Mouse (Mus musculus) olfactory bulb, adult 2 months (tissue): Measurements from ENCODE around the gene Ssc5d.

Experiments
- CTCF ChIP-seq: fragments of 200-500 bp; IDR thresholded peaks from 2 replicates; pipeline ENCODE4 v1.5.1; 2012; ENCODE audit warnings: low read depth, mild to moderate bottlenecking, low read length, moderate library complexity; ENCODE audit not compliant: insufficient read depth
- POLR2A ChIP-seq: fragments of 200-500 bp; IDR thresholded peaks from 2 replicates; pipeline ENCODE4 v1.6.1; 2012; ENCODE audit warnings: mild to moderate bottlenecking, low read depth, low read length, moderate library complexity; ENCODE audit not compliant: insufficient read depth

- TF ChIP-seq CTCF (no peak), POLR2A (no peak)
Observed at GRCm38 (mm10) chr7:4927711-4928110, 2.1 kb downstream of the Ssc5d start.
